Mouse (Mus musculus) thymus, postnatal 36 days (tissue): ENCODE results near the gene Lamb1.

Experiments
- DNase-seq, 2 experiments: peaks; one replicate each; pipeline ENCODE4 v3.0.0; 2022; ENCODE audit warnings: mixed read lengths in 2 of 2

Lamb1 gene

DNA sequence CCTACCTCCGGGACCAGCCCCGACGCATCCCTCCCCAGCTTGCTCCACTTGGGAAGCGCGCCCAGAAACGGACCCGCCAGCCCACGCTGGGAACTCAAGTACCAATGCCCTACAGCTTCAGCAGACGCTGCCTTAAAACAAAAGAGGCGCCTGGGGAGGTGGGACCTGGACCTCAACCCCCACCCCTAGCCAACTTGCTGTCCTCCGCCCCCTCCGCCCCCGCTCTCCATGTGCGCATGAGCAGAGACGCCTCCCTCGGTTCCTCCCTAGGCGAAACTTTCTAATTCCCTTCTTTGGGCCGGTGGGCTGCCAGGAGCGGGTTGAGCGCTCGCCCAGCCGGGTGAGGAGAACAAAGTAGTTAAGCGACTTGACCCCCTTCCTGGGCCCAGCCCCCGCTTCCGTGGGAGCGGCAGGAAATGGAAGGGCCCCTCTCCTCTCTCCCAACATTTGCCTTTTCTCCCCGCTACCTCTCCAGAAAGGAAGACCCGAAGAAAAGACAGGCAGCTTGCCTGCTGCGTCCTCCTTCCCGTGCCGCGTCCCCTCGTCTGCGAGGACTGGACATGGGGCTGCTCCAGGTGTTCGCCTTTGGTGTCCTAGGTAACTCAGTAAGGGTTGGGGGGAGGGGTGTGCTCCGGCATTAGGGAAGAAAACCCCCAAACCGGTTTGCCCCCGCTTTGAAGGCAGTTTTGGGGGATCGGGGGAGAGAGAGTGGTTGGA lies at the start of gene Lamb1:
TSS of gene Lamb1 (plus strand) at position 230 of the 717 bp plus-strand sequence.
- DNase-seq: no peak

DNA sequence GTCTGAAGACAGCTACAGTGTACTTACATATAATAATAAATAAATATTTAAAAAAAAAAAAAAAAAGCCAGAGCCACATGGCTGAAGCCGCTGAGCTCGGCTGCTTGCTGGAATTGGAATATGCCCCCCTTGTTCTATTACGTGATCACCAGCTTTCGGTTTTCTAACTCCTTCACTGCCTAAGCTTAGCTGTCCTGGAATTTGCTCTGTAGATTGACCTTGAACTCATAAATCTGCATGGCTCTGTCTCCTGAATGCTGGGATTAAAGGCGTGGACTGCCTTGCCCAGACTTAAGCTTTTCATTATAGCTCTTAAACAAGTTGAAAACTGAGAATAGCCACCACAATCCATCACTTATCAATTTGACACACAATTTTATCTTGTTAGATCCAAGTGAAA lies 47.8 kb upstream of the Lamb1 start:
- no peak for DNase-seq

DNA sequence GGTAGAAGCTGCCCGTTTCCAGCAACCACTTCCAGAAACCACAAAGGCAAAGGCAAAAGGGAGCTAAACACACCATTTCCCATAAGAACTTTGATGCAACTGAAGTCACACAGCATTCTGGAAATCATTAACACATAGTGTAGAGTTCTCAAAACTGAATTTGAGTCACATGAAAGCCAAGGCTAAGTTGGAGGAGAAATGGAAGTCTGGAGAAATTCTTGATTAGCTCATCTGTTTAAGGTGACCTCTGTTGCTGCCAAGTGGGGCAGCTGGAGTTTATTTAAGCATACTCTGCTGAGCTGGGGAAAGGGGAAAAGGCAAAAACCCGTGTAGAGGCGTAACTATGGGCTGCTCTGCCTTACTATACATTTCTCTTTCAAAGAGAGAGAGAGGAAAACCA lies 46.3 kb upstream of the Lamb1 start:
- no peak for DNase-seq

DNA sequence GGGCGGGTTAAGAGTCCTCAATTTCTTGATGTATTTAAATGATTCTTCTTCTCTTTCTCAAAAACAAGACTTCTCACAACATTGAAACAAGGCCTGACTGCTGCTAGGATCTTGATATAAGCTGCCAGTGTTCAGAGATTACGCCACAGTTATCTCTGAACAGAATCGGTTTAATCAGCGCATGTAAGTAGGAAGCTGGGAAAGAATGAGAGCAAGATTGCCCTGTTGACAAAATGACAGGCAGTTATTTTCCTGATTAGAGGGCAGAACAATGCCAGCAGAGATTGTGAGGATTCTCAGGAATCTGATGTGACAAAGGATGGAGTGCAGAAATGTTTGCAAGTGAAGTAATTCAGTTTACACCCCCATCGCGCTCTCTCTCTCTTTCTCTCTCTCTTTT lies 43.5 kb upstream of the Lamb1 start:
- DNase-seq: no peak

DNA sequence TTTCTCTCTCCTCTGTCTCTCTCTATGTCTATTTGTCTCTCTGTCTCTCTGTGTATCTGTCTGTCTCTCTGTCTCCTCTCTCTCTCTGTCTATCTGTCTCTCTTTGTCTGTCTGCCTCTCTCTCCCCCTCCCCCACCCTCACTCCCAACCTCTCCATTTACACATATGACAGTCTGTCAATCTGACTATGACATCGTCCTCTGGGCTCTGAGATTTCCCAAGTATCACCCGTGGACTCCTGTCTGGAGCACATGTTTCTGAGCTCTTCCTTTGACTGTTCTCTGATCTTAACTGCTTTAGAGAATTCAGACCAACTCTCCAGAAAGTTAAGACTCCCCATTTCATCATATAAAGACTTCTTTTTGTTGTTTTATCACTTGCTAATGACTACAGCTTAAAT lies 42.8 kb upstream of the Lamb1 start:
- DNase-seq: no peak

DNA sequence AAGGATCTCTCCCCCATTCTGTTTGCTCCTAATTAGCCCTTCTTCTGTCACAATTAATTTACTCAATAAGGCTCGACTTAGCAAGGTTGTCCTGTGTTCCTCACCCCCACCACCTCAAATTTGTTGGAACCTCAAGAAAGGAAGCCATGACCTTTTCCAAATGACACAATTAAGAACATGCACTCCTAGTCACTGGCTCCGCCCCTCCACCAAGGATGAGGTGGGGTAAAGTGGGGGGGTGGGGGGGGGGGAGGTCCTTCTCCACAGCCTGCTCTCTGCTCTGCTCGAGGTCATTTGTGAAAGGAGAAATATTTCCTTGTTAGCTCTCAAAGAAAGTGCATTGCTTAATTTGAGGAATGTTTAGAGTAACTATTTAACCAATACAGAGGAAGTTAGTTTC lies 42.3 kb upstream of the Lamb1 start:
- no peak for DNase-seq

DNA sequence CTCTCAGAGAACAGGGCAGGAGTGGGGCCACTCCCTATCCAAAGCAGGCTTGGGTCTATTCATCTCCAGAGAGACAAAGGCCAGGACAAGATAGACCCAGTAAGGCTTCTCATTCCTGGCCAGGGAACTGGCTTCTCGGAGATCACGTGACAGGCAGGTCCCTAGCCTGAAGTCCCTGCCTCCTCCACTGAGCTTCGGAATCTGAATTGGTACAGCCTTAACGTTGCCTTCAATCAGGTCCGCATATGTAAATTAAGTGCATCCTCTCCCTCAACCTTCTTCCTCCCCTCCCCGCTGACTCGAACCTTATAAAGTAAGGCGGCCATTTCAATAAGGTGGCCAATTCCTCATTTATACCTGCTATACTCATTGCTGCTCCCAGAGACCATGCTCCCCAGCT lies 39.6 kb upstream of the Lamb1 start:
- no peak for DNase-seq

DNA sequence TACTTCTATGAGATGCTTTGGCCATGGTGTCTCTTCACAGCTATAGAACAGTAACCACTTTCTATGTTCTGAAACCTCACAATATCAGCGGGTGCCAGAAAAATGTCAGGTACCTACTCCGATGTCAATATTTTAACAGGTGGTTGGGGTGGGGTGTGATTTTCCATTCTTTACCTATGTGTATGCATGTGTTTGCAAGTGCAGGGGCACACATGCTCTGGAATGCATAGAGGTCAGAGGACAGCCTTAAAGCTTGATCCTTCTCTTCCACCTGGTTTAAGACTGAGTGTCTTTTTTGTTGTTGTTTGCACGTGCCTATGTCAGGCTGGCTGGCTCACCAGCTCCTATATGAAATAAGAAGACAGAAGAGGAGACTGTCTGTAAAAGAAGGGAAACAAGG lies 37.9 kb upstream of the Lamb1 start:
- DNase-seq: no peak

DNA sequence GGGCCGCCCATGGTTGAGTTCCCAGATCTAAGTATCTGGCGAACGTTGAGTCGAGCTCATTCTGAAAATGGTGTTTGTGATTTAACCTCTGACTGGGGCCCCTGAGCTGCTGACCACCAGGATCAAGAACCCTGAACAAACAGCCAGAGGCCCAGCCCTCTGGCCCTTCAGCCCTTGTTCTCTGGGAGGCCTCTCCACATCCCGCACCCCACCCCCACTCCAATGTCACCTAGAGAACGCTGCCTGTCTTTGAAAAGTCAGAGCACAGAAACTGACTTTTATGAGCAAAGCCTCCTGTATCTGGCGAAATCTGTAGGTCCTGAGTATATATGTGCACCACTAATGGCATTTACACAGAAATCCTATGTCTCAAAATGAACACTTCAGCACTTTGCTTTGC lies 36.2 kb upstream of the Lamb1 start:
- DNase-seq: no peak

DNA sequence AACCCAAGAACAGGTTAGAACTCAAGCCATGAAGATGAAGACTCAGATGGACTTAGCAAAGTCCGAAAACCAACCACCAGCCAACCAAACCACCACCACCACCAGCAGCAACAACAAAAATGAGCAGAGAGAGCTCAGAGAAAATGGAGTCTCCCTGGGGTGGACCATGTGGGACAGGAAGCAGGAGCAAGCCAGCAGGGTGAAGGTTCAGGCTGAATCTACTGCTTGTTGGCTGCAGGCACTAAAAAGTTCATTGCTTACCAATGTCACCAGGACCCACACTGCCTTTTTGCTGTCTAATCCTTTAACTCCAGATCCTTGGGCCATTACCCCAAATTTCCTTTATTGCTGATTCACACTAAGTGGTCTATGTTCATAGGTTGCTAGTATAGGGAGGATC lies 32.4 kb upstream of the Lamb1 start:
- DNase-seq: no peak

DNA sequence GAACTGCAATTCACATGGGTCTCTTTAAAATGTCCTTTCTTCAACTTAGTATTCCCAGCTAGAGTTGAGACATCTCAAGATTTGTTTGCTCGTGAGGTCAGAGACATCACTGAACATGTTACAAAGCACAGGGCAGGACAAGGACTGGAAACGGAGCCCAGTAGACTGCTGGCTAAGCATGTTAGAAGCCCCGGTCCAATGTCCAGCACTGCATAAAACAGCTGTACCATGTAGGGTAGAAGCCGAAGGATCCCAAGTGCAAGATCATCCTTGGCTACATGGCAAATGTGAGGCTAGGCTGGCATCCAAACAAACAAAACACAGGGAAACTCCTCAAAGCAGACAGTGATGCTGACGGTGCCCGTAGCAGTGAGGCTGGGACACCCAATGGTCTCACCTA lies 30.0 kb upstream of the Lamb1 start:
- DNase-seq: no peak

DNA sequence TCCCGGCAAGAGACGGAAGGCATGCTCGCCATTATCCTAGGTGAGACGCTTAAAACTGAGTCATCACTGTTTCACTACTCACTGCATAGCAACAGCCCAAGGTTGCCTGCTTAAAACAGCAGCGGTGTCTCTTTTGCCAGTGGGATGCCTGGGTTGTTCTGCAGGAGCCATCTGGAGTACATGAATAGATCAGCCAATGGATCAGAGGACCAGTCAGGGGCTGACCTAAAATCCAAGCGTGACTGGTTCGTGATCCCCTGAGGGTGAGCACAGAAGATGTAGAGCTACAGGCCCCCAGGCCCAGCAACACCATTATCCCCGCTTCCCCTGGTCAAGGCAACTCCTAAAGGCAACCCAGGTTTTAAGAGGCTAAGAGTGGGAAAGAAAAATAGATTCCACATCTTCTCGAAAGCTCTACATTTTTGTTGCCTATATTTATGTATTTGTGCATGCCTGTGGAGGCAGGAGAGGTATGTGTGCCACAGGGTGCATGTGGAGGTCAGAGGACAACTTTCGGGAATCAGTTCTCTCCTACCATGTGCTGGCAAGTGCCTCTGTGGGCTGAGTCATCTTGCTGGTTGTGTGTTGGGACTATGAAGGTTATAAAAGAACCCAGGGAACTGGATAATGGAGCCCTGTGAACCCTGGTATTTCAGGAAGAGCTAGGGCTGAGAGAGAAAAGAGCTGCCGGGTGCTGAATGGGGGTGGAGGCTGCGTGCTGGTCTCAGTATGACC lies 28.0 kb upstream of the Lamb1 start:
- DNase-seq: no peak

DNA sequence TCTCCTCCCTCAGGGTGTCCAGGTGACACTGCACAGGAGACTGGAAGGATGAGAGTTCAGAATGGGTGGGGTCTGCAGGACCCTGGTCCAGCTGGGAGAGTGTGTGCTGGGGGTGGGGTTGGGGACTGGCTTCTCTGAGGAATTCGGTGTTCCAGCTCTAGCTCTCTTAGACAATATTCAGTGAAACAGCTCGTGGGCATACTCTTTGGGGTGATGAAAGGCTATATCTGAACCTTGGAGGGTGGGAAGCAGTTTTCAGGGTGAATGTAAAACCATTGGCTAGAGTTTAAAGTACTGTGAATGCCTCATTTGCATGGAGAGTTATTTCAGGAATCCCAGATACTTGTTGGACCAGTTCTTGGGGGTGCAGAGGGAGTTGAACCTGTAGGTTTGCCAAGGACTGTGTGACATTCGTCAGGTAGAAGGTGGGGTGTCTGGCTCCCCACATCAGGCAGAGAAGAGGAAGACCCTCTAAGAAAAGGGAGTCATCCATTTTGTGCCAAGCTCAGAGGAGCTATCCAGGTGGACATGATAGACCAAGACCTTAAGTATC lies 25.9 kb upstream of the Lamb1 start:
- DNase-seq: no peak

DNA sequence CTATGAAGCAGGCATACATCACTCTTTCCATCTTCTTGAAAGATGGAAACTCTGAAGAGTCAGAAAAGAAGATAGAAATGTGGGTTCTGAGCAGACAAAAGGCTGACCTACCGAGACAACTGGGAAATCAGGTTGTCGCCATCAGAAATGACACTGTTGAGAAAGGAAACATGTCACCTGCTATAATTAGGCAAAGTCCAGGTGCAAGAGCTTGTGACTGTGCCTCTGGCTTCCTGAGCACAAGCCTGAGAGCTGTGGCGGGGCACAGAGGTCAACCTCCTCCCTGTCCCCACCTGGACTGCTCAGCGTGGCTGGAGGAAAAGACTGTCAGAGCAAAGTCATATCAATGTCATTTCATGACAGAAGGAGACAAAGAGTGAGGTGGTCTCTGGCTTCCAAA lies 25.2 kb upstream of the Lamb1 start:
- DNase-seq: no peak

DNA sequence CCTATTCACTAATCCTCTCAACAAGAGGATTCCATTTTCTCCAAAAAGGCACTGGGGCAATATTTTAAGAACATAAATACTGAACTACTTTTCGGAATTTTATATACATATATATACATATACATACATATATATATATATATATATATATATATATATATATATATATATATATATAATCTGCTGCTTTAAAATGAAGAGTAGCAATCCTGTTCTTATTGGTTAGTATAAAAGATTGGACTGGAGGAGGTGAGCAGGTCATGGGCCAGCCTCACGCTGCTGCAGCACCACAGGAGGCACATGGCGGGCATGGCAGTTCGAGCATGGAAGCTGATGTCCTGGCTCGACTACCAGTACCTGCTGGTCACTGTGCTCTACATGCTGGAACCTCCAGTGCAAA lies 24.6 kb upstream of the Lamb1 start, which contains the start of gene Gm6993:
TSS of gene Gm6993 (plus strand) at position 301 of the 400 bp plus-strand sequence.
- no peak for DNase-seq

DNA sequence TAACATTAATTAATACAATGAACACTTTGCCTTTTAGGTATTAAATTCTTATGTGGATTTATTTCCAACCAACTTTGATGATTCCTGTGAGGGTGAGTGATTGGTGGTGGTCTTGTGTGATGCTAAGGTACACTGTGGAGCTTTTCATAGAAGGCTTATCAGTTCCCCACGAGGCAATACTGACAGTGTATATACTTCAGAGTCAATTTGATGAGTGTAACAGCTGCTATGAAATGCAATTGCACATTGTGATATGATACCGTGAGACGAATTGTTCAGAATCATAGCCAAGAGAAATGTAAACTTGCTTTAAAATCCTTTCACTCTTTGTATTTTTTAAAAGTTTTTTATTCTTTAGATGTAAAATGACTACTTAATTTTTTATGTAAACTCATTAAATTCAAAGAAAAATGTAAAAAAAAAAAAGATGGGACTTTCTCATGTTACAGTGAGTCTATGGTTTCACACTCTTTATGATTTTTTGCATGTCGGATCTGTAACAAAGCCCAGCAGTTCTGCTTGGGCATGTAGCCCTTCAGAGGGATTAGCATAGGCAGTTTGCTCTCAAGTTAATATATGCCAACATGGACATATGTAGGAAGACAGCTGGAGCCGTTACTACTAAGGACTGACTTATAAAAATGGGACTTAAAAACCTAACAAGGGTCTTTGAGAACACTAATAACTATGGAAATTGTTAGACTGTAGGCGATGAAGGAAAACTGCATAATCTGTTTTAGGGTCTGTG lies 23.3 kb upstream of the Lamb1 start:
- no peak for DNase-seq

DNA sequence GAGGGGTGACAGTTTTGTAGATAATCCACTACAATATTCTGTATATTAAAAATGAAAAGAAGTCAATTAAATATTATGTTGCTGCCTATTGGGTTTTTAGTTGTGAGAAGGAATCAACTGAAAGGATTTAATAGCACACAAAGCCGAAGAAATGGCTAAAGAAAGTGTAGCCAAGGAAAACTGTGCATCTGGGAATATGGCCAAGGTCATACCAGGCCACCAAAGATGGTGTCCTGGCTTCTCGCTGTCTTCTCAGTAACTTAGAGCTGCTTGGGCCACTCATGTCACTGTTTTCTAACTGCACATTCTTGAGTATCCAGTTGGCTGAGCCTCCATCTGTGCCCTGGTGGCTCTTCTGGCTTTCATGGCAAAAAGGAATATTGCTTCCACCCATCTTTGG lies 21.0 kb upstream of the Lamb1 start:
- DNase-seq: no peak

DNA sequence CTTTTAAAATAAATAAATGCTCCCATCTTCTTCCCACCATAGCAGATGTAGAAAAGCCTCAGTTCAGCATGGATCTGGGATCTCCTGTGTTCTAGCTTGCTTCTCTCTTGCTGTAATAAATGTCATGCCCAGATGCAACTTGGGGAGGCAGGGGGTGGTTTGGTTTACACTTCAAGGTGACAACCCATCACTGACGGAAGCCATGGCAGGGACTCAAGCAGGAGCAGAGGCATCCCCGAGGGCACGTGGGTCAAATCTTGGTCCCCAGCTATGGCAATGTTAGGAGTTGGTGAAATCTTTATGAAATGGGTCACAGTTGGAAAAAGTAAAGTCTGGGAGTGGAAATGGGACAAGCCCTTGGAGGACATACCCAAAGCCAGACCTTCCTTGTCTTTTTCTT lies 20.3 kb upstream of the Lamb1 start:
- no peak for DNase-seq

DNA sequence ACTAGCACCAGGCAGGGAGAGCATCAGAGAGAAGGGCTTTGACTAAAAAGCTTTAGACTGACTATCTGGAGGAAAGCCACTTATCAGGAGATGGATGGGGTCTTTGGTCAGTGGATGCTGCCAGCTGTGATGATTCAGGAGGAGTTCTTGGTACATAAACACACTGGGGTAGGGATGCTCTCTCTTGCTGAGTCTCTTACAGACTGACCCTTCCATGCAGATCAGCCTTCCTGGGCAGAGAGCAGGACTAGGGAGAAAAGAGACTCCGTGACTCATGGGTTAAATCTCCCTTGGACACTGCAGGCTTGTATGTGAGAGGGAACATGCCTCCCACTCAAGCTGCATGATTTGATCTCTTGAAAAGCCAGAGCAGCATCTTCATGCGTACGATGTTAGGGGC lies 18.9 kb upstream of the Lamb1 start:
- no peak for DNase-seq

DNA sequence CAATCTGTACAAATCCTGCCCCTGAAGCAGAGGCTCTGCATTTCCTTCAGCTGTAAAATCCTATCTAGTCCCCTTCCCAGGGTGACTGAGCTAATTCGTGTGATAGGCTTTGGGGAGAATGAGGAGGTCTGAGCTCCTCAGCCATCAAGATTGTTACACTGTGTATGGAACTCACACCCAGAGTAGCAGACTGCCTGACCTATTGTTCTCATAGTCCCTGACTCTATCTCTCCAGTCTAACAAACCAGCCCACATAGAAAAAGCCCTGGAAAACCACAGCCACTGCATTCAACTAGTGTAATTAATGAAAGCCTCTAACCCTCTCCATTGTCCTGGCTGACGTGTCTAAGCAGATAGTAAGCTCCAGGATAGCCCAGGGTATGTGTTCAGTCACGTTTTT lies 18.4 kb upstream of the Lamb1 start:
- no peak for DNase-seq

DNA sequence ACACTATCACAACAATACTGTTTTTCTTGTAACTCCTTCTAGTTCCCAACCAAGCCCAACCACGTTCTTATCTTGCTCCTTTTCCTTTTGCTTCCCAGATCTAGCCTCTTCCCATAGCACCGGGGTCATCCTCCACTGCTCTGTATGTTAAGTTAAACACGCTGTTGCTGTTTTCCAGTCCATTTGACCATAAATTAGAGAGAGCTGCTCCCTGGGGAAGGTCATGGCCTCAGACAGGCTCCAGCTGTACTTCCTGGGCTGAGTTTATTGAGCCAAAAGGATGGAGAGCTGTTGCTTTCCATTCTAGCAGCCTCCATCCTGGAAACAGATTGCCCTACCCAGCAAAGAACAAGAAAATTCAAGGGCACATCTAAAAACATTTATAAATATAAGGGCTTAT lies 16.9 kb upstream of the Lamb1 start:
- DNase-seq: no peak

DNA sequence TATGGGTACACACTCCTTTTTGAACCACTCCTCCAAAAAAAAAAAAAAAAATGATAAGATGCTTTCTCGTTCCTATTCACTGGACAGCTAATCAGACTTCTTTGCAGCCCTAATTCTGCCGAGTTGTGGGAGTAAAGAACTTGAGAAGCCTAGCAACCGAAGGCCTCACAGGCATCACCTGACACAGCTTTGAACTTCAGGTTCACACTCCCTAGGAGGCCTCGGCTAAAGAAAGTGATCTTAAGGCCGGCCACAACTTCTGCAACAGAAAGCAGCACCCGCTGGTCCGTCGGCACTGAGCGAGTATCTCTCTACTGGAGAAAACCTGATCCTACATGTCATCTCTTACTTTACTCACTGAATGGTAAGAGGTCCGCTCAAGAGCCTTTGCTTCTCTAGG lies 16.4 kb upstream of the Lamb1 start:
- DNase-seq: no peak

DNA sequence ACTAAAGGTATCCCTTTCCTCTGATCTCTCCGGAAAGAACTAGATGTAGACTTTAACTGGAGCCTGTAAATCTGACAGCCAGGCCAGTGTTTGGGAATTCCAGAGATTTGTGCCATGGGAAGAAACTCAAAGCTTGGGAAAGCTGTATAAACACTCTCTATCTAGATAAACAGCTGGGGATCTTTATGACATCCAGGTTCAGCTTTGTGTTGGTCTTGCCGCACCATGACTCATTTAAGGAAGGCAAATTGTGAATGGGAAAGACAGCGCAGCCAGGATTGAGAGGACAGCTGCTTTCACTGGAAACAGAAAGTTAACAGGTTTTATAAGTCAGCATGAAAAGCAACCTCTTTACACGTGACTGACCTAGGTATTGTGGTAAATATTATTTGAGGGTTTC lies 12.8 kb upstream of the Lamb1 start:
- DNase-seq: no peak

DNA sequence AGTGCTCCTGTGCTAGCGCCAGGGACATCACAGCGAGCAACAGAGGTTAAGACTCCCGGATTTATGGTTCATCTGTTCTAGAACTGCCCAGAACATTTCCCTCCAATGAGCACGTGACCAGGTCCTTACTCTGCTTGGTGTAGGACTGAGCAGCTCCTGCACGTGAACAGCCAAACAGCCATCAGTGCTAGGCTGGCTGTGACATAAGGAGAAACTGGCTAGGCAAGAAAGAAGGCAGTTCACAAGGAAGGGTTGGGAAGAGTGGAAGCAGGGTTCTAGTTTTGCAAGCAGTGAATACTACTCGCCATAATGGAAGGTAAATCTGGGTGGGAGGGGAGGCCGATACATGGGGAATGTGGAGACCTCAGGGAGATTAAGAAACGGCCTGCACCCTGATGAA lies 10.1 kb upstream of the Lamb1 start:
- no peak for DNase-seq
